In genomic region chr15:9078481-9079300, GRCm38 (mm10) we compare ENCODE assay signal across 8 mouse cellular contexts. TPM values are rescaled to one million over a fixed set of nuclear protein-coding genes. Genes with fewer than 3 reads are reported as not detected.
DNase-seq lines count a peak whose midpoint lies in the region; ATAC-seq and TF ChIP-seq lines count a peak whose summit lies in the region.
"Had no signal": no experiment of that assay in that cellular context is flagged by ENCODE, and none has a peak within 500 bp of the region (broad histone marks: within the 10 kb centered on the region; RNA-seq: fewer than 3 reads in every experiment).

No protein-coding gene starts in this region.

- ATAC-seq in neural tube, embryonic 12.5 days (ENCODE audit: low FRiP score, low read depth) = no peak
- ATAC-seq in neural tube, embryonic 15.5 days (ENCODE audit: low FRiP score) = no peak
- ATAC-seq in limb, embryonic 12.5 days (ENCODE audit: insufficient number of reproducible peaks, insufficient read depth, low FRiP score, low TSS enrichment, low read depth) = no peak
- ATAC-seq in stomach, embryonic 16.5 days (ENCODE audit: insufficient read depth, low FRiP score) = no peak

- no peak overlapping the region for H3K27ac ChIP-seq in neural tube, embryonic 12.5 days
- H3K27ac ChIP-seq in neural tube, embryonic 15.5 days (replicated peaks) = no peak overlapping the region
- peak overlapping the region; percentile 49 for H3K27ac ChIP-seq in heart, adult 2 months
- H3K27ac ChIP-seq in limb, embryonic 12.5 days = peak overlapping the region; percentile 67
- H3K27ac ChIP-seq in stomach, embryonic 16.5 days (ENCODE audit: low read length) = peak overlapping the region; percentile 14
- H3K27ac ChIP-seq: hindbrain, embryonic 15.5 days had no signal

- H3K36me3 ChIP-seq in neural tube, embryonic 12.5 days = no peaks in the 10 kb centered on the region
- no peaks in the 10 kb centered on the region for H3K36me3 ChIP-seq in neural tube, embryonic 15.5 days
- peaks cover 10% of the 10 kb centered on the region for H3K36me3 ChIP-seq in heart, adult 2 months (ENCODE audit: control insufficient read depth, insufficient read depth, low read length)
- no peaks in the 10 kb centered on the region for H3K36me3 ChIP-seq in limb, embryonic 12.5 days
- H3K36me3 ChIP-seq in stomach, embryonic 16.5 days (ENCODE audit: control insufficient read depth, insufficient read depth, low read length) = no peaks in the 10 kb centered on the region
- H3K36me3 ChIP-seq: hindbrain, embryonic 15.5 days had no signal

- peak in 1 of 2 experiments; percentile 28 for DNase-seq in heart, adult 2 months
- DNase-seq in urinary bladder, adult 18-20 months (ENCODE audit: low spot score in 2 of 2) = no peak
- no peak for DNase-seq in left cerebral cortex, adult 9 months (ENCODE audit: low spot score in 2 of 2)

- no peak for TF ChIP-seq CTCF in heart, adult 2 months (IDR thresholded peaks at IDR 0.05)

- H3K27me3 ChIP-seq in neural tube, embryonic 12.5 days (replicated peaks) = no peaks in the 10 kb centered on the region
- H3K27me3 ChIP-seq in neural tube, embryonic 15.5 days (replicated peaks) = no peaks in the 10 kb centered on the region
- H3K27me3 ChIP-seq in heart, adult 2 months (ENCODE audit: control insufficient read depth, insufficient read depth, low read length) = no peaks in the 10 kb centered on the region
- no peaks in the 10 kb centered on the region for H3K27me3 ChIP-seq in limb, embryonic 12.5 days
- H3K27me3 ChIP-seq in stomach, embryonic 16.5 days (ENCODE audit: control insufficient read depth, insufficient read depth, low read length) = no peaks in the 10 kb centered on the region
- H3K27me3 ChIP-seq: hindbrain, embryonic 15.5 days had no signal

- 0 out of 2 replicates have a peak overlapping the region, but pooled peaks have one; percentile 22 for H3K9ac ChIP-seq in neural tube, embryonic 12.5 days
- no peak overlapping the region for H3K9ac ChIP-seq in neural tube, embryonic 15.5 days (replicated peaks)
- no peak overlapping the region for H3K9ac ChIP-seq in heart, adult 2 months (ENCODE audit: low read depth, low read length)
- no peak overlapping the region for H3K9ac ChIP-seq in limb, embryonic 12.5 days (replicated peaks)
- H3K9ac ChIP-seq in stomach, embryonic 16.5 days (ENCODE audit: low read length) = no peak overlapping the region
- H3K9ac ChIP-seq: hindbrain, embryonic 15.5 days had no signal

- no peak overlapping the region for H3K4me3 ChIP-seq in neural tube, embryonic 12.5 days
- H3K4me3 ChIP-seq in neural tube, embryonic 15.5 days (replicated peaks) = no peak overlapping the region
- H3K4me3 ChIP-seq in heart, adult 2 months = no peak overlapping the region
- H3K4me3 ChIP-seq in limb, embryonic 12.5 days (replicated peaks) = no peak overlapping the region
- no peak overlapping the region for H3K4me3 ChIP-seq in stomach, embryonic 16.5 days (replicated peaks; ENCODE audit: low read length)
- H3K4me3 ChIP-seq: hindbrain, embryonic 15.5 days had no signal

- H3K4me2 ChIP-seq in neural tube, embryonic 12.5 days (replicated peaks) = no peak overlapping the region
- no peak overlapping the region for H3K4me2 ChIP-seq in neural tube, embryonic 15.5 days
- H3K4me2 ChIP-seq in limb, embryonic 12.5 days = no peak overlapping the region
- no peak overlapping the region for H3K4me2 ChIP-seq in stomach, embryonic 16.5 days (ENCODE audit: low read depth, low read length)
- H3K4me2 ChIP-seq: hindbrain, embryonic 15.5 days had no signal

- H3K79me2 ChIP-seq in heart, adult 2 months (replicated peaks; ENCODE audit: control insufficient read depth, insufficient read depth, low read length) = peaks cover 11% of the 10 kb centered on the region

- H3K4me1 ChIP-seq in neural tube, embryonic 12.5 days = peaks cover 7% of the 10 kb centered on the region
- H3K4me1 ChIP-seq in neural tube, embryonic 15.5 days = peaks cover 25% of the 10 kb centered on the region
- H3K4me1 ChIP-seq in heart, adult 2 months (ENCODE audit: control insufficient read depth, insufficient read depth, low read length) = peaks cover 9% of the 10 kb centered on the region
- peaks cover 27% of the 10 kb centered on the region for H3K4me1 ChIP-seq in limb, embryonic 12.5 days (replicated peaks)
- peaks cover 42% of the 10 kb centered on the region for H3K4me1 ChIP-seq in stomach, embryonic 16.5 days (ENCODE audit: control insufficient read depth, insufficient read depth, low read length)

- intact Hi-C loops in heart, adult 2 months (cut with DNase I) = no loop called here

- 87% methylated on average over 12 of the region's 12 CpGs for WGBS in neural tube, embryonic 12.5 days
- WGBS in neural tube, embryonic 15.5 days = 84% methylated on average over 12 of the region's 12 CpGs
- WGBS in heart, adult 2 months = 47% methylated on average over 12 of the region's 12 CpGs
- 79% methylated on average over 12 of the region's 12 CpGs for WGBS in limb, embryonic 12.5 days
- WGBS in stomach, embryonic 16.5 days = 60% methylated on average over 12 of the region's 12 CpGs

- TF ChIP-seq EP300 in heart, adult 2 months (IDR thresholded peaks at IDR 0.05; ENCODE audit: insufficient read depth, low read depth, low read length) = no peak

- no peaks in the 10 kb centered on the region for H3K9me3 ChIP-seq in neural tube, embryonic 12.5 days
- no peaks in the 10 kb centered on the region for H3K9me3 ChIP-seq in neural tube, embryonic 15.5 days (replicated peaks)
- H3K9me3 ChIP-seq in limb, embryonic 12.5 days = no peaks in the 10 kb centered on the region
- H3K9me3 ChIP-seq in stomach, embryonic 16.5 days (replicated peaks; ENCODE audit: control insufficient read depth, low read length) = no peaks in the 10 kb centered on the region
- H3K9me3 ChIP-seq: hindbrain, embryonic 15.5 days had no signal

- no peak for TF ChIP-seq POLR2A in heart, adult 2 months (IDR thresholded peaks at IDR 0.05; ENCODE audit: insufficient read depth, low read depth, low read length)

RNA-seq across cellular contexts. Expression of gene Nadk2, which starts 7.6 kb away (rescaled TPM):
- 33.1 and 33.3 TPM in 2 replicates for polyA plus RNA-seq in neural tube, embryonic 12.5 days (2016; fragmentation: Nextera tagmentation; extraction: Ambion mirVana)
- polyA plus RNA-seq in neural tube, embryonic 15.5 days (2015; fragmentation: Nextera tagmentation; extraction: Ambion mirVana) = 26.9 and 29.6 TPM in 2 replicates
- total RNA-seq in heart, adult 2 months (2021) = 10 to 100 TPM; 61.4 to 74.8 TPM
- polyA plus RNA-seq in heart, adult 2 months (2012; rRNA removed) = 20.9 and 47.6 TPM in 2 replicates
- 33.8 and 34.7 TPM in 2 replicates for polyA plus RNA-seq in limb, embryonic 12.5 days (2016; fragmentation: Nextera tagmentation; extraction: Ambion mirVana)
- polyA plus RNA-seq in stomach, embryonic 16.5 days (2015; fragmentation: Nextera tagmentation; extraction: Ambion mirVana) = 21.2 and 29.7 TPM in 2 replicates

Comparison
In these comparisons a context has a peak if more than half of its experiments do, and no peak if none do; other contexts are left out.
1. H3K27ac ChIP-seq: peak in heart, adult 2 months (single experiment), limb, embryonic 12.5 days (single experiment) and stomach, embryonic 16.5 days (single experiment); none in neural tube, embryonic 12.5 days (single experiment) and neural tube, embryonic 15.5 days (single experiment).